Mouse (Mus musculus) kidney, embryonic 15.5 days (tissue): ENCODE measurements at regions not wholly inside any gene's neighbourhood (a gene's known extent, or its start where the extent isn't known, plus 50 kb on each side); places are given as distances from the start of the nearest gene placed in this dataset.
A peak's percentile ranks its signal among the peaks of the same experiment; 100 is the strongest.

ENCODE experiments used
- ATAC-seq: fragments of 200-750 bp; cut with Nextera tagmentation; replicated peaks from 2 replicates; pipeline ENCODE4 v1.8.0; 2017; ENCODE audit warnings: moderate TSS enrichment; ENCODE audit not compliant: low FRiP score
- H3K27ac ChIP-seq: fragments of 300-500 bp; sonication (generic); 2 replicates; pipeline ENCODE4 v1.5.1; 2015; ENCODE audit warnings: mild to moderate bottlenecking, inconsistent platforms
- H3K27me3 ChIP-seq: fragments of 300-500 bp; sonication (generic); 2 replicates; pipeline ENCODE4 v1.6.1; 2015; ENCODE audit warnings: inconsistent platforms
- H3K36me3 ChIP-seq: fragments of 300-500 bp; sonication (generic); 2 replicates; pipeline ENCODE4 v1.6.1; 2015; ENCODE audit warnings: inconsistent platforms
- H3K4me1 ChIP-seq: fragments of 300-500 bp; sonication (generic); 2 replicates; pipeline ENCODE4 v1.6.1; 2015; ENCODE audit warnings: inconsistent platforms
- H3K4me2 ChIP-seq: fragments of 300-500 bp; sonication (generic); 2 replicates; pipeline ENCODE4 v1.6.1; 2015; ENCODE audit warnings: moderate library complexity, mild to moderate bottlenecking, inconsistent platforms
- H3K4me3 ChIP-seq: fragments of 300-500 bp; sonication (generic); replicated peaks from 2 replicates; pipeline ENCODE4 v1.5.1; 2015; ENCODE audit warnings: mild to moderate bottlenecking, inconsistent platforms
- H3K9ac ChIP-seq: fragments of 300-500 bp; sonication (generic); 2 replicates; pipeline ENCODE4 v1.6.1; 2015; ENCODE audit warnings: mild to moderate bottlenecking, inconsistent platforms
- H3K9me3 ChIP-seq: fragments of 300-500 bp; sonication (generic); replicated peaks from 2 replicates; pipeline ENCODE4 v1.6.1; 2016; ENCODE audit warnings: inconsistent platforms
- WGBS: fragments of 180-500 bp; shearing (Covaris S2); methylation state at CpG from one replicate; pipeline ENCODE4 v1.1.7; 2015; ENCODE audit warnings: mixed read lengths; 5-methylcytosine and 5-hydroxymethylcytosine counted together

- WGBS = 90% methylated on average over 8 of the region's 8 CpGs
- no peak overlapping the region for H3K27ac ChIP-seq
- no peaks in the 10 kb centered on the region for H3K9me3 ChIP-seq
These were observed 69.0 kb upstream of the Atrnl1 start for GRCm38 (mm10) chr19:57541693-57542314.

DNA sequence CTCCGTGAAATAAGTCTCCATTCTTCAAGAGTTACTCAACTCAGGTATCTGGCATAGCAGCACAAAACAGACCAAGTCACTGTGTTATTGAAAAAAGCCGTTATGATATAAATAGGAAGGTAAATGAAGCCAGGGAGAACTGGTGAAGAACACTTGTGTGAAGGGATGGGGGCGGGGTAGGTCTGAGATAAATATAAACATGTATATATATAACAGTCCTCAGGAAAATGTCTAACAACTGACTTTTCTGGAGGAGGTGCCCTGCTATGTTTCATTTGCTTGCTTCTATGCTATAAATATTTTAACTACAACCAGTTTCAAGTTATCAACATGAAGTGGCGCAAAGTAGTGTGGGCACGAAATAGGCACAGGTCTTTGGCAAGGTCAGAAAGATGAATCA, 68.3 kb upstream of the Atrnl1 start:
- no peak overlapping the region for H3K27ac ChIP-seq
- no peaks in the 10 kb centered on the region for H3K36me3 ChIP-seq
- no peak overlapping the region for H3K4me2 ChIP-seq
- no peaks in the 10 kb centered on the region for H3K9me3 ChIP-seq
- no peak overlapping the region for H3K4me3 ChIP-seq
- H3K27me3 ChIP-seq = no peaks in the 10 kb centered on the region
- no peak for ATAC-seq
- WGBS = 91% methylated on average over 5 of the region's 5 CpGs
- H3K4me1 ChIP-seq = peaks cover 14% of the 10 kb centered on the region; the same call in 1 of the 2 replicates
- no peak overlapping the region for H3K9ac ChIP-seq

More at GRCm38 (mm10) chr19:57541693-57542314, 69.0 kb upstream of the Atrnl1 start:
- no peak for ATAC-seq
- no peaks in the 10 kb centered on the region for H3K36me3 ChIP-seq
- no peaks in the 10 kb centered on the region for H3K27me3 ChIP-seq
- H3K4me2 ChIP-seq = no peak overlapping the region
- H3K9ac ChIP-seq = no peak overlapping the region
- H3K4me1 ChIP-seq = peaks cover 14% of the 10 kb centered on the region; the same call in 1 of the 2 replicates
- H3K4me3 ChIP-seq = no peak overlapping the region

DNA sequence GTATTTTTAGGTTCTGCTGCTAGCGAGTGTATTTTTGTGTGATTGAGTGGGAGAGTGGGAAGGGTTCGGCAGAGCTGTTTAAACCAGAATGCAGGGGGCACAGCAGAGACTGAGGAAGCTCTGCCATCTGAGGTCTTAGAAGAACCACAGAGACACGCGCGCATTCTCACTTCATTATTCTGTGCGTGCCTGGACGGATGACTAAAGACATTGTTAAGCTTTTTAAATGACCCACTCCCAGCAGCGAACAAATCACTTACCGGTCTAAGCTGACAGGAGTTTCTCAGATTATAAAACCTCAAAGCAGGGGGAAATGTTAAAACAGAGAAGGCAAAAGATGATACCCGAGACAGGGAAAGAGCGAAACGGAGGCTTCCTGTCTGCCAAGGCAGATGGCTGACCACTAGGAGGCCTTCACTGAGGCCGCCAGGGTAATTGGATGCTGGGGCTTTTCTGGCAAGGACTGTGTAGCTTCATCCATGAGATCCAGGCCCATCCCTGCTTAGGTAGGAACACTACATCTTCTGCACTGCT, 67.1 kb upstream of the Atrnl1 start:
- Histone ChIP-seq H3K4me3 (peak overlapping the region; percentile 27), H3K36me3 (no peaks in the 10 kb centered on the region), H3K27me3 (no peaks in the 10 kb centered on the region), H3K4me1 (peaks cover 21% of the 10 kb centered on the region; the same call in 1 of the 2 replicates), H3K9ac (no peak overlapping the region), H3K27ac (no peak overlapping the region), H3K9me3 (no peaks in the 10 kb centered on the region), H3K4me2 (peak overlapping the region; percentile 50)
- ATAC-seq = 0 out of 2 replicates have a peak, but pooled peaks have one; percentile 58
- WGBS = 21% methylated on average over 13 of the region's 13 CpGs

GRCm38 (mm10) chr19:57544229-57544879, 66.5 kb upstream of the Atrnl1 start:
- Histone ChIP-seq H3K4me1 (peaks cover 23% of the 10 kb centered on the region; the same call in 1 of the 2 replicates), H3K4me2 (peak overlapping the region; percentile 50), H3K27ac (no peak overlapping the region), H3K36me3 (no peaks in the 10 kb centered on the region), H3K27me3 (no peaks in the 10 kb centered on the region), H3K9me3 (no peaks in the 10 kb centered on the region), H3K4me3 (no peak overlapping the region), H3K9ac (no peak overlapping the region)
- 75% methylated on average over 17 of the region's 17 CpGs for WGBS
- no peak for ATAC-seq

GRCm38 (mm10) chr19:57545071-57545470, 65.8 kb upstream of the Atrnl1 start:
- ATAC-seq = no peak
- Histone ChIP-seq H3K9me3 (no peaks in the 10 kb centered on the region), H3K36me3 (no peaks in the 10 kb centered on the region), H3K4me1 (peaks cover 23% of the 10 kb centered on the region; the same call in 1 of the 2 replicates), H3K4me3 (no peak overlapping the region), H3K27me3 (no peaks in the 10 kb centered on the region), H3K4me2 (no peak overlapping the region), H3K27ac (no peak overlapping the region), H3K9ac (no peak overlapping the region)
- 57% methylated on average over 2 of the region's 2 CpGs for WGBS

- WGBS = 79% methylated on average over 2 of the region's 2 CpGs
- H3K27me3 ChIP-seq = no peaks in the 10 kb centered on the region
These were observed 64.8 kb upstream of the Atrnl1 start for GRCm38 (mm10) chr19:57546039-57546438.

DNA sequence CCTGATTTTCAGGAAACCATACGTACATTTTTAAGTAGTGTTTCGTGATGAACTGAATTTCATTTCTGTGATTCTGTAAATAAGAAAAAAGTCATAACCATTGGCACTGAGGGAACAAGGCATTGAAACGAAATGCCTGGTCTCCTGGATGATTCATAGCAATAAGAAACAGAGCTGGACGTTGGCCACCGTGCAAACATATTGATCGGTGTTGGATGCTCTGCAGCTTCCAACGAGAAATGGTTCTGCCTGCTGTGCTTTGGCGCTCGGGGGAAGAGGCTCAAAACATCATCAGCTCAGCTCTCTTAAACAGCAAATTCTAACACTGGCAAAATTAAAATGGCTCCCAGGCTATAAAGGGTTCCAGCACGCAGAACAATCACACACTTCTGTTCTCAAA, 64.3 kb upstream of the Atrnl1 start:
- H3K9ac ChIP-seq = no peak overlapping the region
- no peak for ATAC-seq
- no peaks in the 10 kb centered on the region for H3K27me3 ChIP-seq
- H3K4me3 ChIP-seq = no peak overlapping the region
- H3K27ac ChIP-seq = no peak overlapping the region
- no peak overlapping the region for H3K4me2 ChIP-seq
- H3K36me3 ChIP-seq = no peaks in the 10 kb centered on the region
- WGBS = 89% methylated on average over 10 of the region's 10 CpGs
- H3K9me3 ChIP-seq = no peaks in the 10 kb centered on the region
- peaks cover 23% of the 10 kb centered on the region; the same call in 1 of the 2 replicates for H3K4me1 ChIP-seq

More at GRCm38 (mm10) chr19:57546039-57546438, 64.8 kb upstream of the Atrnl1 start:
- Histone ChIP-seq H3K4me2 (no peak overlapping the region), H3K36me3 (no peaks in the 10 kb centered on the region), H3K9me3 (no peaks in the 10 kb centered on the region), H3K9ac (no peak overlapping the region), H3K27ac (no peak overlapping the region), H3K4me3 (no peak overlapping the region), H3K4me1 (peaks cover 23% of the 10 kb centered on the region; the same call in 1 of the 2 replicates)
- no peak for ATAC-seq

- Histone ChIP-seq H3K27me3 (no peaks in the 10 kb centered on the region), H3K27ac (no peak overlapping the region), H3K9ac (no peak overlapping the region), H3K4me1 (peaks cover 26% of the 10 kb centered on the region; the same call in 1 of the 2 replicates), H3K9me3 (no peaks in the 10 kb centered on the region), H3K4me2 (no peak overlapping the region), H3K4me3 (no peak overlapping the region), H3K36me3 (no peaks in the 10 kb centered on the region)
- 87% methylated on average over 11 of the region's 11 CpGs for WGBS
- ATAC-seq = no peak
These were observed 62.7 kb upstream of the Atrnl1 start for GRCm38 (mm10) chr19:57548093-57548492.

DNA sequence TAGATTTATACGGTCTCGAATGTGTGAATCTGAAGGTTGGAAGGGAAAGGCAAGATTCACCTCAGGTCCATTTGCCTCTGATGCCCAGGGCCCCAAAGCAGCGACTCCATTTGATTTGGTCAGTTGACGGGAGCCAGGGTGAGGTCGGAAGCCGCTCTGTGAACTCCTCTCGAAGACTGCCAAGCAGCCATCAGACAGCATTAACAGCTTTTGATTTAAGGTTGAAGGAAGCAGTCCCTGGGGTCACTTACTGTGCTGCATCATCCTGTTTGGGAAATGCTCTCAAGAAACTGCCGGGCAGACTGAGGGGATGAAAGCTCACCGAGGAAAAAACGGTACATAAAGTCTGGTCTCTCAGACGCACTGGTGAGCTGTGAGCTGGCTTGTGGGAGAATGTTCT, 62.2 kb upstream of the Atrnl1 start:
- H3K4me1 ChIP-seq = peaks cover 21% of the 10 kb centered on the region; the same call in 1 of the 2 replicates
- 37% methylated on average over 11 of the region's 11 CpGs for WGBS
- no peak overlapping the region for H3K27ac ChIP-seq
- no peak overlapping the region for H3K4me2 ChIP-seq
- H3K36me3 ChIP-seq = no peaks in the 10 kb centered on the region
- no peaks in the 10 kb centered on the region for H3K9me3 ChIP-seq
- H3K27me3 ChIP-seq = no peaks in the 10 kb centered on the region
- ATAC-seq = no peak
- no peak overlapping the region for H3K9ac ChIP-seq
- H3K4me3 ChIP-seq = no peak overlapping the region

GRCm38 (mm10) chr19:57552964-57553740, 57.7 kb upstream of the Atrnl1 start:
- no peaks in the 10 kb centered on the region for H3K27me3 ChIP-seq
- no peak for ATAC-seq
- no peak overlapping the region for H3K9ac ChIP-seq
- H3K27ac ChIP-seq = no peak overlapping the region
- H3K36me3 ChIP-seq = no peaks in the 10 kb centered on the region
- 0 out of 2 replicates have a peak, but pooled peaks cover 10% of the 10 kb centered on the region for H3K4me1 ChIP-seq
- WGBS = 65% methylated on average over 11 of the region's 11 CpGs
- 0 out of 2 replicates have a peak, but pooled peaks cover 3% of the 10 kb centered on the region for H3K9me3 ChIP-seq
- no peak overlapping the region for H3K4me2 ChIP-seq
- H3K4me3 ChIP-seq = no peak overlapping the region

DNA sequence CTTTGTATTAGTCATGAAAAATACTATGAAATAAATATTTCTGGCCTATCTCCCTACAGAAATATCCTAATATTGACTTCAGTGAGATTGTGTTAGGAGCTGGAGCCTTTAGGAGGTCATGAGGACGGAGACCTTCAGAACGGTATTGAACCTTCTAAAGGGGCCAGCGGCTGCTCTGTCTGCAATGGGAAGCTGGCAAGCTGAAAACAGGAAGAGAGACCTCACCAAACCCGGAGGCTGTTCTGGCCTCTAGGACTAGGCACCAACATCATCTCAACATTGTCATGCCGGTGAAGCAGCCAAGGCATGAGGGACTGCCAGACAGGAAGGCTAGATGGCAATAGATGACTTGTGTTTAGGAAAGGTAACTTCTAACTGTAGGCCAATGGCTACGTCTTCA, 56.7 kb upstream of the Atrnl1 start:
- 86% methylated on average over 6 of the region's 6 CpGs for WGBS
- no peak for ATAC-seq
- Histone ChIP-seq H3K36me3 (no peaks in the 10 kb centered on the region), H3K27me3 (no peaks in the 10 kb centered on the region), H3K27ac (no peak overlapping the region), H3K4me2 (no peak overlapping the region), H3K4me3 (no peak overlapping the region), H3K9me3 (0 out of 2 replicates have a peak, but pooled peaks cover 3% of the 10 kb centered on the region), H3K4me1 (peaks cover 9% of the 10 kb centered on the region; the same call in 1 of the 2 replicates), H3K9ac (no peak overlapping the region)
